Mouse (Mus musculus) left cerebral cortex, postnatal 14 days (tissue): ENCODE results near the gene Ltbp1. TPM values are rescaled to one million over a fixed set of nuclear protein-coding genes. Genes with fewer than 3 reads are reported as not detected.
"Not testable (repeated sequence)": the region's sequence is repeated elsewhere in the genome, so short reads cannot be mapped to it uniquely, and the experiment has no call there.

Experiments used
- DNase-seq, 2 experiments: peaks; one replicate each; pipeline ENCODE4 v3.0.0; 2021 to 2022; ENCODE audit warnings: low spot score in 2 of 2, mixed read lengths in 1 of 2
- intact Hi-C: fragments of 180-260 bp; cut with DNase I; formaldehyde crosslinking; loops from one replicate; pipeline ENCODE4 v1.15.1; 2025
- total RNA-seq, 2 experiments: library from RNA; stranded (reverse); gene quantifications; 2 replicates each; pipeline ENCODE4 v1.2.3; 2021

Gene Ltbp1
- total RNA-seq, 2 experiments from 2014 or later = 7.4 to 8.9 TPM

- intact Hi-C loops = no loop called here
- DNase-seq = no peak
Observed at GRCm38 (mm10) chr17:75096727-75097126, 91.4 kb downstream of the Ltbp1 start.

- intact Hi-C loops = no loop called here
Observed at GRCm38 (mm10) chr17:75097367-75097766, 92.0 kb downstream of the Ltbp1 start.

GRCm38 (mm10) chr17:75101215-75101614 lies 95.8 kb downstream of the Ltbp1 start:
- intact Hi-C loops = no loop called here
- no peak for DNase-seq

More at GRCm38 (mm10) chr17:75097367-75097766, 92.0 kb downstream of the Ltbp1 start:
- no peak for DNase-seq

GRCm38 (mm10) chr17:75101994-75102393 lies 96.6 kb downstream of the Ltbp1 start:
- intact Hi-C loops = no loop called here
- no peak for DNase-seq

- intact Hi-C loops = no loop called here
Observed at GRCm38 (mm10) chr17:75107412-75107811, 102.0 kb downstream of the Ltbp1 start.

GRCm38 (mm10) chr17:75107879-75108278 lies 102.5 kb downstream of the Ltbp1 start:
- intact Hi-C loops = no loop called here
- no peak for DNase-seq

More at GRCm38 (mm10) chr17:75107412-75107811, 102.0 kb downstream of the Ltbp1 start:
- peak; percentile 17 to 18 for DNase-seq

GRCm38 (mm10) chr17:75109081-75109716 lies 103.8 kb downstream of the Ltbp1 start:
- DNase-seq = no peak
- intact Hi-C loops = no loop called here

- intact Hi-C loops = no loop called here
- no peak for DNase-seq
Observed at GRCm38 (mm10) chr17:75110252-75111205, 105.2 kb downstream of the Ltbp1 start.

GRCm38 (mm10) chr17:75115594-75115993 lies 110.2 kb downstream of the Ltbp1 start:
- intact Hi-C loops = no loop called here
- DNase-seq = no peak

- intact Hi-C loops = no loop called here
Observed at GRCm38 (mm10) chr17:75118896-75119295, 113.5 kb downstream of the Ltbp1 start.

GRCm38 (mm10) chr17:75119422-75119821 lies 114.1 kb downstream of the Ltbp1 start:
- DNase-seq = no peak
- intact Hi-C loops = no loop called here

More at GRCm38 (mm10) chr17:75118896-75119295, 113.5 kb downstream of the Ltbp1 start:
- no peak for DNase-seq

GRCm38 (mm10) chr17:75120071-75120470 lies 114.7 kb downstream of the Ltbp1 start:
- intact Hi-C loops = no loop called here
- no peak for DNase-seq

GRCm38 (mm10) chr17:75122584-75123282 lies 117.4 kb downstream of the Ltbp1 start:
- intact Hi-C loops = no loop called here
- DNase-seq = peak in 1 of 2 experiments; percentile 9

- intact Hi-C loops = no loop called here
- DNase-seq = peak in 1 of 2 experiments; percentile 15
Observed at GRCm38 (mm10) chr17:75128337-75128935, 123.1 kb downstream of the Ltbp1 start.

- no peak for DNase-seq
- intact Hi-C loops = no loop called here
Observed at GRCm38 (mm10) chr17:75133983-75134382, 128.6 kb downstream of the Ltbp1 start.

- intact Hi-C loops = no loop called here
- DNase-seq = no peak
Observed at GRCm38 (mm10) chr17:75139731-75140130, 134.4 kb downstream of the Ltbp1 start.

- intact Hi-C loops, DNase-seq: not testable (repeated sequence)
Observed at GRCm38 (mm10) chr17:75142845-75143244, 137.5 kb downstream of the Ltbp1 start.

- intact Hi-C loops = no loop called here
- no peak for DNase-seq
Observed at GRCm38 (mm10) chr17:75143927-75144326, 138.6 kb downstream of the Ltbp1 start.

GRCm38 (mm10) chr17:75147218-75147617 lies 141.8 kb downstream of the Ltbp1 start:
- intact Hi-C loops = no loop called here

More at GRCm38 (mm10) chr17:75147218-75147617, 141.8 kb downstream of the Ltbp1 start:
- no peak for DNase-seq
